Mouse (Mus musculus) induced T-regulatory cell, adult 2 months (primary cell): ENCODE measurements around the gene Slc8a2.

Experiments used
- DNase-seq: peaks from one replicate; pipeline ENCODE4 v3.0.0-alpha.2; 2012; ENCODE audit warnings: low read depth

Gene Slc8a2

DNA sequence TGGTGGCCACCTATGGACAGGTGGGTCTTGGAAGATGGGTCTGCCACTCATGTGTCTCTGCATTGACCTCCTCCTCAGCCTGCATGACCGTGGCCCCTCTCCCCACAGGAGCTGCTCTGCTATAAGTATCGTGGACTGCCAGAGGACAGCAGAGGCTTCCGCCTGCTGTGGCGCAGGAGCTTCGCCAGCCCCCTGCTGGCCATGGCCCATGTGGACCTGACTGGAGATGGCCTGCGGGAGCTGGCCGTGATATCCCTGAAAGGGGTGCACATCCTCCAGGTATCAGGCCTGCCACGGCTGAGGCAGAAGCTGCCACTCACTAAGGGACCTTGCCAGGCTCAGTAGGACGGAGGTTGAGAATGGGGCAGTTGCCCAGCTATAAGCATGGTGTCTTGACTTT lies 3.8 kb upstream of the Slc8a2 start:
- no peak for DNase-seq

DNA sequence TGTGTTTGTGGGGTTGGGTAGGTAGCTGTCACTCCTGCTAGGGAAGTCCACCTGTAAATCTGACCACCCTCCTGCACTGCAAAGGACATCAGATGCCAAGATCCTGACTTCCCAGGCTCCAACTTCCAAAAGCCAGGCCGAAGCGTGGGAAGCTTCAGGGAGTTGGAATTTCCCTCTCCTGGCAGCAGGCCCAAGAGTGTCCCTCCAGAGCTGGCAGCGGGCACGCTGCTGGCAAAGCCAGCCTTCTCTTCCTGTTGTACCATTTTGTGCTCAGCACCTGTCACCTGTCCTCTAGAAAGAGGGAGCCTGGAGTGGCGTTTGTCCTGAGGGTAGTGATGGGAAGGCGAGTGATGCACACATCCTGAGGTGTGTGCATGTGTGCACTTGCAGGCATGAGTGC lies 1.3 kb upstream of the Slc8a2 start:
- DNase-seq, result no peak

DNA sequence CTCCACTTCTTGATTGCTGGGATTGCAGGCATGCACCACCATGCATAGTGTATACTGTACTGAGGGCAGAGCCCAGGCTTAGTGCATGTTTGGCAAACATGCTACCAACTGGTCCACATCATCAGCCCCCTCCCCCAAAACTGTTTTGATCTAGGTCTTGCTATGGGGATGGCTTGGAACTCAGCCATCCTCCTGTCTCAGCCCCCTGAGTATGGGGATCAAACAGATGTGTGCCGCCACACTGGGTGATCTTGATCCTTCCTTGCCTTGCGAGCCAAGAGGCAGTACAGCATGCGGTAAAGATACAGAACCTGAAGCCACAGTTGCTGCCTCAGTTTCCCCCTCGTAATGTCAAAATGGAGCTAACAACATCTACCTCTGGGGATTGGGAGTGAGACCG lies 727 bp upstream of the Slc8a2 start:
- DNase-seq, result no peak

DNA sequence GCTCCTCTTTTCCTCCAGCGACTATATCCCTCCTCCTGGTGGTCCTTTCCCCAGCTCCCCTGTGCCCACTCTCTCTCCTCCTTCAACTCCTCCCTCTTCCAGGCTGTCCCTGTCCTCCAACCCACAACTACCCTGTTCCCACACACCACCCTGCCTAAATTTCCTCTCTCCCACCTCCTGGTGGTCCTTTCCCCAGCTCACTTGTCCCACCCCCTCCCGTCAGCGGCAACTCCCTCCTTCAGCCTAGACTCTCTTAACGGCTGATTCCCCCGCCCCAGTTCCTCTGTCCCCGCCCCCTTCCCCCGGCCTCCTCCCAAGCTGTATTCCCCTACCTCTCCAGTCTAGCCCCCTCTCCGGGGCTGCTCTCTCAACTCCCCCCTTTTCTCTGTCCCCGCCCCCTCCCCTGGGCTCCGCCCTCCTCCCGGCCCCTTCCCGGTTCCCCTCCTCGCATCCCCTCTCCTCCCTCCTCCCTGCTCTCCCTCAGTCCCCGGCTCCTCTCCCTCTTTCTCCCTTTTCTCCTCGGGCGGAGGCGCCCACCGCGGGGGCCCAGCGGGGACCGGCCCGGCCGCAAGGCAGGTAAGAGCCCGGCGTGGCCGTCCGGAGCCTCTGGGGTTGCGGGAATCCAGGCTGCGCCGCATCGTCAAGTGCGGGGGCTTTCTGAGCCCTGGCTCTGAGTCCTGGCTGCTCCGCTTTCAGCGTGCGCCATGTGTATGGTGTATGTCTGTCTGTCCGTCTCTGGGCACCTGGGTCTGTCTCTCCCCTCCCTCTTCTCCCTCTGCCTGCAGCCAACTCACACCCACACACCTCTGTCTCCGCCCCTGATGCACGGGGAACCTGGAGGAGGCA lies 443 bp downstream of the Slc8a2 start:
- no peak for DNase-seq

DNA sequence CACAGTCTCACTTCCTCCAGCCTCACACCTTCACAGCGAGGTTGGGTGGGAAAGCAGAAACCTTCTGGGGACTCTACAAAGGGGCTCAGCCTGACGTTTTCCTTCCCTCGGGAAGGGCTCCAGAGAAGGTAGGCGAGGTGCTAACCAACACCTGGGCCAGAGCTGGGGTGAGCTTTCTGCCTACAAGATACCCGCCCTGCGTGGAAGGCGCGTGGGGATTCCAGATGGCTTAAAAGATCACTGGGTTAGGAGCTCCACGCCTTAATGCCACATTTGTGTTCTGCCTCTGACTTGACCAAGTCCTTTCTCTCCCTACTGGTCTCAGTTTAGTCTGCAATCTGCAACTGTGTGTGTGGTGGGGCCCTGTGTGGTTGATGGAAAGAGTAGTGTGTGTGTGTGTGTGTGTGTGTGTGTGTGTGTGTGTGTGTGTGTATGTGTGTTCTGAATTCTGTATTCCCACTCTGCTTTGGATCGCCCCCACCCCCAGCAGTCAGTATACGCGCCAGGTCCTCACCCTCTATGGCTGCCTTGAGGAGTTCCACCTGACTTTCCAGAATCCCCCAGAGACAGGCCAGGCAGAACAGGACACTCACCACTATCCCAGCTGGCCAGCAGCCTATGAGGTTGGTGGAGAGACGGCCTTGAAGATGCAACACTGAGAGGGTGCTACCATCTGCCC lies 1.5 kb downstream of the Slc8a2 start:
- DNase-seq, result no peak

DNA sequence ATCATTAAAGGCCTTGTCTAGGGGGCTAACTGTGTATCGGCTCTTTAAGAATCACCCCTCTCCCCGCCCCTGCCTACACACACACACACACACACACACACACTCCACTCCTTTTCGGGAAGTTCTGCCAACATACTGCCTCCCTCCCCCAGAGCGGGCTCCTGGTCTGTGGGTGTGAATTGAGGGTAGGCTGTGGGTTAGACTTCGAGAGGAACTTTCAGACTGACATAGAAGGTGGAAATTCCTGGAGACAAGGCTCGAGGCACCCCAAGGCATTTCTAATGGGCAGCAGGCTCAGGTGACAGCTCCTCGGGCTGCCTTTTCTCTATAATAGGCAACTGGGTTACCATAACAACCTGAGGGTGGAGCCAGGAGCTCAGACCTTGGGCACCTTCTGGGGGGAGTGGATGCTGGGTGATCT lies 2.5 kb downstream of the Slc8a2 start:
- DNase-seq, result no peak

DNA sequence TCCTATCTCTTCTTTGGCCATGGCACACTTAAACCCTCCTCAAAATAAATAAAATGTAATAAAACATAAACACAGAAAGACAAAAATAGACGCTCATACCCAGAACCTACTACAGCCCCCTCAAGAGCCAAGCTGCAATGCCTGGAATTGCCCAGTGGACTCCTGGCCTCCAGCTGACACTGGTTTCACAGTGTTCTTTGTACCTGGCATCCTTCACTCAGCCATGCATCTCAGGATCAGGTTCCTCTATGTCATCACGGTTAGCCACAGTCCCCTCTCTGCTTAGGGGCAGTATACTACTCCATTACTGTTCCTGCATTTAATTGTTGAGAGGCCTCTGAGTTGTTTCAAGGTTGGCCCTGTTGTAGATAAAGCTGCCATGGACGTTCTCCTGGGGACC lies 3.3 kb downstream of the Slc8a2 start:
- DNase-seq, result no peak

DNA sequence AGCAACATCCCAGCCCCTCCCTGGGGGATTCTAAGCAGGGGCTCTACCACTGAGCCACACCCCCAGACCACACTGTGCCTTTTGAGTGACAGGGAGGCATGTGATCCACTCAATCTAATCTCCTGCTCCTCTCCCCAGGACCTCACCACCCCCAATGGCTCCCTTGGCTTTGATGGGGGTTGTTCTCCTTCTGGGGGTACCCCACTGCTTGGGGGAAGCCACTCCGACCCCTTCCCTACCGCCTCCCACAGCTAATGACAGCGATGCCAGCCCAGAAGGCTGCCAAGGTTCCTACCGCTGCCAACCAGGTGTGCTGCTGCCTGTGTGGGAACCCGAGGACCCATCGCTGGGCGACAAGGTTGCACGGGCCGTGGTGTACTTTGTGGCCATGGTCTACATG lies 4.1 kb downstream of the Slc8a2 start:
- DNase-seq, result no peak

DNA sequence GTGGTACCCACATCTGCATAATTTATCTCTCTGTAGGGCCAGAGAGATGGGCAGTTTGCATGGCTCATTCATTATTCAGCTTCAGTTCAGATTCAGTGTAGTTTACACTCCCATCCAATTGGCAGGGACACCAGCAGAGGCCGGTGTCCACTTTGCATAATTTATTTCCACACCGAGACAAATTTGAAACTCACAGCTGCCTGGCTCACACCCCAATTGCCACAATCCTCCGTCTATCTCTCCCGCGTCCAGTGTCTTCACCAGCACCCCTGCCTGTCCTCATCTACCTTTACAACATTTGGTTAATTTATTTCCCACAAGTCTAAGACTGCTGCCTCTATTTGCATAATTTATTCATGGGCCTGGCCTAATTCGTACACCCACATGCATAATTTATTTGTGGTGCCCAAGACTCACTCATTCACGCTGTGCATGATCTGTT lies 5.3 kb downstream of the Slc8a2 start:
- no peak for DNase-seq

DNA sequence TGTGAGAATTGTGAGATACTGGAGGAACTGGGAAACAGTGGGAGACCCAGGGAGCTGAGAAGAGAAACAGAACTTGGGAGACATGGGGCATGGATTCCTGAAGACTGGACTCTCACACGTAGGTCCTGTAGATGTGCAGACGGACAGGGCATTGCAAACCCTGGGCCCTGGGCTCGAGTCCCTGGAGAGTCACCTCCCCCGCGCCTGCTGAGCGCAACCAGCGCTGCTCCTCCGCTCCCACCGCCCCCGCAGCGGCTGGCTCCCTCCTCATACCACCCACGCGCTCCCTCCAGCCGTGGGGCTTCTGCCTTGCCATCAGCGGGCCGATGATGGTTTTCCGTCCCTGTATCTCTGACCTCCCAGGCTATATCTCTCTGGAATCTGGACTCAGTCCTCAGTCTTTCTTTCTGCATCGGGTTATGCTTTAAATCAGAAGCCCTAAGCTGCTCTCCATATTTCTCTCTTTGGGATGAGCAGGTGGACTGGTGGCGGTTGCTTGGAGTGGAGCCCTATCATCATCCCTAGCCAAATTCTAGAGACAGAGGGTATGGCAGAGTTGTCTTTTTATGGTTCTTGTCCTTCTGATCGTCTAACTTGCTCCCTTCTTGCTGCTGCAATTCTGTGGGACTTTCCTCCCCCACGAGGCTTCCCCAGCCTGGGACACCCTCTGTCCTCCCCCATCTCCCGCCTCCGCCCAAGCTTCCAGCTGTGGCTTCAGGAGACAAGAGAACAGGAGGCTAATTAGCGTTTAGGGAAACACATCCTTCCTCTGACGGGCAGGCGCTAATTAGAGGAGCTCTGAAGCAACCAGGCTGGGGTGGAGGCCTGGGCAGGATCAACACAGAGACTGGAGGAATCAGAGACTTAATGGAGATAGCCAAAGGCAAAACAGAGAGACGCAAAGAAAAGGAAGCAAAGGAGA lies 17.1 kb downstream of the Slc8a2 start:
- DNase-seq, result no peak

DNA sequence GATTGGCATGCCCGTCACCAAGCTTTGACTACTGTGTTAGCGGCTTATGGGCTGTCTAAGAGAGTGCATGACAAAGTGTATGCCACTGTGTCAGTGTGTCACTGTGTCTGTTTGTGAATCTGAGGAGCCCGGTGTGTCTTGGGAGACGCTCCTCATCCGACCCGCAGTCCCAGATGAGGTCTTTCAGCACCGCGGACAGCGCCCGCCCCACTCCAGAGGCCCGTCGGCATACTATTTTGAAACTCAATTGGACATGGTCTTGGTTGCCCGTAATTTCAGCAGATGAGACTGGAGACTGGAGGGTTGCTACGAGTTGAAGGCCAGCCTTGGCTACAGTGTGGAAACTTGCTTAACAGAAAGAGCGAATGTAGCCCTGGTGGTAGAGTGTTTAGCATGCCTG lies 18.0 kb downstream of the Slc8a2 start:
- DNase-seq, result peak; percentile 59

DNA sequence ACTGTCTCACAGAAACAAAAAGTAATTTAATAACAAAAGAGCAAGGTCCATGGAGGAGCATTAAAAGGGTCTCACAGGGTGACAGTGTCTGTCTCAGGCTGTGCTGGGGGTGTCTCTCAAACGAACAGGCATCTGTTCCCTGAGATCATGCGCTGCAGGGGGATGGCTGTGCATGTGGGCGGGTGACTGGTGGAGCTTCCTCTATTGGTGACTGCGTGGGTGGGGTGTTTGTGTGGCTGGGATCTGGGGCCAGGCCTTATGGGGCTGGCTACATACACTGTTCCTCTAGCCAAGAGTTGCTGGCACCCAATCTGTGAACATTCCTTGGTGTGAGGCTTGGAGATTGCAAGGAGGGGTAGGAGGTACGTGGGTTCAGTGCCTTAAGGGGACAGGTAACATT lies 19.6 kb downstream of the Slc8a2 start:
- DNase-seq, result no peak

DNA sequence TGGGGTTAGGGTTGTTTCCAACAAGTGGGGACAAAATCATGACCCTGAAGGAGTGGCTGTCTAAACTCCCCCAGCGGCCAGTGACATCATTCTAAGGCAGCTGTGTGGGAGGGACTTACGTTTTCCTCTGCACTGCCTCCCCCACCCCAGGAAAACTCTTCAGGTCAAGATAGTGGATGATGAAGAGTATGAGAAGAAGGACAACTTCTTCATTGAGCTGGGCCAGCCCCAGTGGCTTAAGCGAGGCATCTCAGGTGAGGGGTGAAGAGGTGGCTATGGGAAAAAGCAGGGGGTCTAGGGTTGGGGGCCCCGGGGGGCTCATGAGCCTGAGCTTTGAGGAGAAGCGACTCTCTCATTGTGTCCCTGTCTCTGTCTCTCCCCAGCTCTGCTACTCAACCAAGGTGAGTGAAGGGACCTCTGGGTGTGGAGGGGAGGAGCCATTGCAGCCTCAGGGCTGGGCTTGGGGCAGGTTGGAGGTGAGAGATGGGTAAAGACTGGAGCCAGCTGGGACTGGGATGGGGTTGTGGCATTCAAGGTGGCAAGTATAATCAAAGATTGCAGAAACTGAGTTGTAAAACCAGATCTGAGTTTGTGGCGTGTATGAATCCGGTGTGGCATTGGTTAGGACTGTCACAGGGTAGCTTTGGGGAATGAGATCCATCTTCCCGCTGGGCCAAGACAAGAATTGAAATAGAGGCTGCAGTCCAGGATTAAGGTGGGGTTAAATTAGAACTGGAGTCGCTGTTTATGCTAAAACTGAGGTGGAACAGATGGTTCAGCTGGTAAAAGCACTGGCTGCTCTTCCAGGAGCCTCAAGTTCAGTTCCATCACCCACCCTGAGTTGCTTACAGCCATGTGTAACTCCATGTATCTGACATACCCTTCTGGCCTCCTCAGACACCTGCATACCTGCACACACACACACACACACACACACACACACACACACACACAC lies 20.8 kb downstream of the Slc8a2 start:
- no peak for DNase-seq

DNA sequence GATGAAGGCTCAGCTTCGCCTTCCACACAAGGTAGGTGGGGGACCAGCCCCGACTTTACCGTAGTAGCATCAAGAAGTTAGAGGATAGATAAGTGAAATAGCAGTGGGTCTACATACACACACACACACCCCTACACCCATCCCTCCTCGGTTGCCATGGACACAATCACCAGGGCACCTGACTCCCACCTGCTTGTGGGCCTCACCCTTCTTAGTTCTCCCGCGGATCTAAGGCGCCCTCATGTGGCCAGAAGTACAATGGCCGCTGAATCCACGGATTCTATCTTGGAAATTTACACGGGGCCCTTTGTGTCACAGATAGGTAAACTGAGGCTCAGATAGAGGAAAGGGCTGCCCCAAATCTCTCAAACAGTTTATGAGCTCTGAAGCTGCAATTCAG lies 23.9 kb downstream of the Slc8a2 start:
- DNase-seq, result peak; percentile 70

DNA sequence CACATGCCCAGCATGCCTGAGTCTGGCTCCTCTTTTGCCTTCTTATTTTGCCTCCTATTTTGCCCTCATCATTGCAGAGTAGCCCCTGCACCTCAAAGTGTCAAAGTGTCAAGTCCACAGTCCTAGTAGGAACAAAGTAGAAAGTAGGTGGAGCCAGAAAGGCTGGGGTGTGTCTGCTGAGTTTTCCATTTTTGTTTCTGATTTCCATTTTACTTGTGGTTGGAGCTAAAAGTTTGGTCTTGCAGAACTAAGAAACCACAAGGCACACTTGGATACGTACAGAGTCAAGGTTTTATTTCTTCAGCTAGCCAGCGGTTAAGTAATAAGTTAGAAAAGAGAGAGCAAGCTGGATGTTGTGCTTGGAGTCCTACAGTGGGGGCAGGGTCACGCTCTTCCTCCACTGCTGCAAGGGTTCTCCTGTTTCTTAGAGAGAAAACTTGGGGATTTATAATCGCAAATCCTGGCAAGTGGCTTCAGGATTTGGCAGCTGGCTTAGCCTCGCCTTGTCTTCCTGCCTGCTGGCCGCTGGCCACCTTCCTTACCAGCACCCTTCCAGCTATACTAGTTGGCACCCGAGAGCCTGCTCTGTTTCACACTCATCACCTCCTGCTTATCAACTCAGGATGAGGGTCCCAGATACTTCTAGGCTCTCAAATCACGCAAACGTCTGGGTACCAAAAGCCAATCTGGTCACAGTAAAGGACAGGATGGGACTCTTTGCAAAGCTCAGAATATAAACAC lies 25.7 kb downstream of the Slc8a2 start:
- no peak for DNase-seq

DNA sequence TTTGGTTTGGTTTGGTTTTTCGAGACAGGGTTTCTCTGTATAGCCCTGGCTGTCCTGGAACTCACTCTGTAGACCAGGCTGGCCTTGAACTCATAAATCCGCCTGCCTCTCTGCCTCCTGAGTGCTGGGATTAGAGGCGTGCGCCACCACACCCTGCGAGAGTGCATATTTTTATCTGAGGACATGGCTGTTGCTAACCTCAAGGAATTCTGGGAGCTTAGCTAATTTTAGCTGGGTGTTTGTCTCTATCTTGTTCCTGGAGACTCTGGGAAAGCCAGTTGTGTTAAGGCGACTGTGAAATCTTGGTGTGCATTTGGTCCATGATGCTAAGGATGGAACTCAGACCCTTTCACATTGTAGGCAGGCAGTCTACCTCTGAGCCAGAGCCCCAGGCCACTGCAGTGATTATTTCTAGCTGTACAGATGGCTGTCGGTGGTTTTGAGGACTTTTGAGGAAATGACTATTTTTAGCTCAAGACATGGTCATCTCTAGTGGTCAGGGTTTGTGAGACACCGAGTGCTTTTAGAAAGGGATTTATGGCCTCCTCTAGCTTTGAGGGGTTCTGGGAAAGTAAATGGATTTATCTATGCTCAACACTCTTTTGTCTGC lies 26.6 kb downstream of the Slc8a2 start:
- no peak for DNase-seq

DNA sequence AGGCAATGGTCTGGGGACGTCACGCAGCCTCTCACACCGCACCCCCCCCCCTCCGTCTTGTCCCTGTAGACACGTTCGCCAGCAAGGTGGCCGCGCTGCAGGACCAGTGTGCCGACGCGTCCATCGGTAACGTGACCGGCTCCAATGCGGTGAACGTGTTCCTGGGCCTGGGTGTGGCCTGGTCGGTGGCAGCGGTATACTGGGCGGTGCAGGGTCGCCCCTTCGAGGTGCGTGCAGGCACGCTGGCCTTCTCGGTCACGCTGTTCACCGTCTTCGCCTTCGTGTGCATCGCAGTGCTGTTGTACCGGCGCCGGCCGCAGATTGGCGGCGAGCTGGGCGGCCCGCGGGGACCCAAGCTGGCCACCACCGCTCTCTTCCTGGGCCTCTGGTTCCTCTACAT lies 29.1 kb downstream of the Slc8a2 start:
- DNase-seq, result no peak

DNA sequence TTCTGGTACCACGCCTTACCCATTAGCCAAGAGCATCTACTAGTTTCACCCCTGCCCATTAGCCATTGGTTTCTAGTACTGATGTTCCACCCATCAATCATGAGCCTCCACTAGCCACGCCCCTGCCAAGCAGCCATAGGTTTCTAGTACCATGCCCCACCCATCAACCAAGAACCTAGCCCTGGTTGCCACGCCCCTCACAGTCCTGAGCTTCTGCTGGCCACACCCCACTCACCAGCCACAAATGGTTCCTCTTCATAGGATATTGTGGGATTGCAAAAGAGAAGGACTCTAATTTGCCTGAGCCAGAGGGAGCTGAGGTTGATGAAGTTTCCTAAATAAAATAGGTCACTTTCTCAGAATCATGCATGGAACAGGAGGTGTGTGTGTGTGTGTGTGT lies 31.1 kb downstream of the Slc8a2 start:
- no peak for DNase-seq

DNA sequence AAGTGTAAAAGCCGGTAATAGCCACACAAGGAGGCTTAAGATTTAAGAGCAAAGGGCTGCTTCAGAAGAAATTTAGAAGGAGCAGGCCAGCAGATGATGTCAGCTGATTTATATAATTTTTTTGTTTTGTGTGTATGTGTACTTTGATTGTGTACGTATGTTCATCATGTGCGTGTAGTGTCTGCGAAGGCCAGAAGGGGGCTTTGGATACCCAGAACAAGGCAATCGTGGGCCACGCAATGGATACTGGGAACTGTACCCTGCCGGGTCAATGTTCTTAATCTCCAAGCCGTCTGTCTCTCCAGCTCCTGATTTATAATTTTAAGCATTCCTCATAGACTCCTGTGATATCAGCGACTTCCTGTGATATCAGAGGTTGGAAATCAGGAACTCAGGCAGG lies 31.7 kb downstream of the Slc8a2 start:
- no peak for DNase-seq

DNA sequence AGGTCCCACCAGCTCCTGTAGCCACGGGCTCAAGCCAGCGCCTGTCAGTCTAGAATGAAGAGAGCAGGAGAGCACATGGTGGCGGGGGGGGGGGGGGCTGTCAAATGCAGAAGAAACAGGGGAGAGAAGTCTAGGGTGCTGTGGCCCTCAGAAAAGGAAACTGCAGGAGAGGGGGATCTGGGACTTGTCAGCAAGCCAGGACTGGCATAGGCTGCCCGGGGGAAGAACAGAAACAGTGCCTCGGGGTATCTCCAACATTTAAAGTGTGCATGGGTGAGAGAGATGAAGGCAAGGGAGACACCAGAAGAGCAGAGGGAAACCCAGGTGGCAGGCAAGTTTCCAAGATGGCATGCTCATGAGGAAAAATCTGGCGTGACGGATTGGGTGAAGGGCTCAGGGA lies 32.4 kb downstream of the Slc8a2 start:
- no peak for DNase-seq
